Mouse (Mus musculus) neural tube, embryonic 13.5 days (tissue): ENCODE measurements around the gene Runx3. TPM values are rescaled to one million over a fixed set of nuclear protein-coding genes. Genes with fewer than 3 reads are reported as not detected.

Experiments
- ATAC-seq: fragments of 200-750 bp; cut with Nextera tagmentation; 2 replicates; pipeline ENCODE4 v1.8.0; 2017; ENCODE audit warnings: low read depth, mild to moderate bottlenecking, moderate TSS enrichment, moderate library complexity
- H3K27ac ChIP-seq: fragments of 300-500 bp; sonication (generic); replicated peaks from 2 replicates; pipeline ENCODE4 v1.5.1; 2015; ENCODE audit warnings: moderate library complexity, mild to moderate bottlenecking, inconsistent platforms
- H3K27me3 ChIP-seq: fragments of 300-500 bp; sonication (generic); 2 replicates; pipeline ENCODE4 v1.6.1; 2015; ENCODE audit warnings: mild to moderate bottlenecking, inconsistent platforms
- H3K36me3 ChIP-seq: fragments of 300-500 bp; sonication (generic); 2 replicates; pipeline ENCODE4 v1.6.1; 2015; ENCODE audit warnings: mild to moderate bottlenecking, inconsistent platforms
- H3K4me1 ChIP-seq: fragments of 300-500 bp; sonication (generic); replicated peaks from 2 replicates; pipeline ENCODE4 v1.6.1; 2015; ENCODE audit warnings: inconsistent platforms
- H3K4me2 ChIP-seq: fragments of 300-500 bp; sonication (generic); 2 replicates; pipeline ENCODE4 v1.6.1; 2015; ENCODE audit warnings: inconsistent platforms, mild to moderate bottlenecking, moderate library complexity
- H3K4me3 ChIP-seq: fragments of 300-500 bp; sonication (generic); 2 replicates; pipeline ENCODE4 v1.5.1; 2015; ENCODE audit warnings: mild to moderate bottlenecking, inconsistent platforms
- H3K9ac ChIP-seq: fragments of 300-500 bp; sonication (generic); 2 replicates; pipeline ENCODE4 v1.6.1; 2015; ENCODE audit warnings: moderate library complexity, mild to moderate bottlenecking, inconsistent platforms
- H3K9me3 ChIP-seq: fragments of 300-500 bp; sonication (generic); 2 replicates; pipeline ENCODE4 v1.6.1; 2016; ENCODE audit warnings: inconsistent platforms
- WGBS: fragments of 180-500 bp; shearing (Covaris S2); methylation state at CpG from one replicate; pipeline ENCODE4 v1.1.7; 2015; 5-methylcytosine and 5-hydroxymethylcytosine counted together
- polyA plus RNA-seq: library from polyadenylated mRNA; unstranded; fragments of >200 nt; fragmentation: Nextera tagmentation; extraction: Ambion mirVana; gene quantifications from 2 replicates; pipeline ENCODE4 v1.2.1, GENCODE M21; 2015

Runx3 gene
- polyA plus RNA-seq, 1 experiment from 2014 or later, result 1.7 TPM

DNA sequence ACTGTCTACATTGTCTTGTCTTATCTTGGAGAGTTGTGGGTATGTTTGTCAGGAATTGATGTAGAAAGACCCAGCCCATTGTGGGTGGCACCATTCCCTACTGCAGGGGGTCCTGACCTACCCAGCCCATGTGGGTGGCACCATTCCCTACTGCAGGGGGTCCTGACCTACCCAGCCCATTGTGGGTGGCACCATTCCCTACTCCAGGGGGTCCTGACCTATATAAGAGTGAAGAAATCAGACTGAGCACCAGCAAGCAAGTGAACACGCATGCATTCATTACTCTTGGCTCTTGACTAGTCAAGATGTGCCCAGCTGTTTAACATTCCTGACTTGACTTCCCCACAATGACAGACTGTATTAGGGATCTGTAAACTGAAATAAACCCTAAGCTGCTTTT lies 69.9 kb downstream of the Runx3 start:
- Histone ChIP-seq H3K4me1 (no peaks in the 10 kb centered on the region), H3K4me3 (no peak overlapping the region), H3K27ac (no peak overlapping the region), H3K9me3 (no peaks in the 10 kb centered on the region), H3K27me3 (no peaks in the 10 kb centered on the region; the same call in 1 of the 2 replicates), H3K36me3 (no peaks in the 10 kb centered on the region), H3K4me2 (no peak overlapping the region), H3K9ac (no peak overlapping the region)
- WGBS, result 92% methylated on average over 1 of the region's 1 CpGs
- ATAC-seq, result no peak

DNA sequence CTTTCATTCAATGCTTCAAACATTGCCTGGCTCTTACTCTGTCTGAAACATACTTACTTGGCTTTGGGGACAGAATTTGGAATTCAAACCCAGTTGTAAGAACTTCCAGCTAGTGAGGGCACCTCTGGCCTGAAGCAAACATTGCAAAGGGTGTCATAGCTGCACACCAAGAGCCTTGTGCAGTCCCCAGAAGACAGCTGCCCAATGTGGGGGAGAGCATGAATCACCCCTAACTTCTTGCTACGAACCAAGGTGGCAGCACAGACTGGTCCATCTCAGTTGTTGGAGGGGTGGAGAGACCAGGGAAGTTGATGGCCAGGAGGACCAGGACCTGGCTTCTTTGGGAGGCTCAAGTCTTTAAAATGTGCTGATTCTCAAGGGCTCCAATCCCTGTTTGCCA lies 70.7 kb downstream of the Runx3 start:
- Histone ChIP-seq H3K4me2 (no peak overlapping the region), H3K27ac (no peak overlapping the region), H3K9ac (no peak overlapping the region), H3K36me3 (no peaks in the 10 kb centered on the region), H3K4me3 (no peak overlapping the region), H3K4me1 (no peaks in the 10 kb centered on the region), H3K9me3 (no peaks in the 10 kb centered on the region), H3K27me3 (no peaks in the 10 kb centered on the region; the same call in 1 of the 2 replicates)
- 56% methylated on average over 1 of the region's 1 CpGs for WGBS
- ATAC-seq, result no peak

DNA sequence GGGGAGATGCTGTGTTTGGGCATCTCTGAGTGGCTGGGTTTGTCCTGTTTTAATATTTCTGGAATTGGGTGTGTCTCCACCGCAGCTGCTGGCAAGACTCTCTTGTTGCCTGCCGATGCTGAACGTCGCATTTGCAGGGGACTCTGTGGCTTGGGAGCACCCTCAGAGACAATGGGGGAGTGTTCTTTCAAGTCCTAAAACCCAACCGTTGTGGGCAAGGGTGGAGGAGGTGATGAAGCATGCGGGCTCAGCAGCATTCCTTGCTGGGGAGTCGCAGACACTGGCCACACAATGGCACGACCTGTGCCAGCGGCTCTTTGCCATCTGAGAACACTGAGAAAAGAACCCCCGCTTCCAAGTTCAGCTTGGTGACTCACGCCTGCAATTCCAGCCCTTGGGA lies 71.2 kb downstream of the Runx3 start:
- Histone ChIP-seq H3K27me3 (no peaks in the 10 kb centered on the region; the same call in 1 of the 2 replicates), H3K27ac (no peak overlapping the region), H3K4me2 (no peak overlapping the region), H3K9ac (no peak overlapping the region), H3K4me3 (no peak overlapping the region), H3K36me3 (no peaks in the 10 kb centered on the region), H3K9me3 (no peaks in the 10 kb centered on the region), H3K4me1 (no peaks in the 10 kb centered on the region)
- WGBS, result 79% methylated on average over 11 of the region's 11 CpGs
- no peak for ATAC-seq

DNA sequence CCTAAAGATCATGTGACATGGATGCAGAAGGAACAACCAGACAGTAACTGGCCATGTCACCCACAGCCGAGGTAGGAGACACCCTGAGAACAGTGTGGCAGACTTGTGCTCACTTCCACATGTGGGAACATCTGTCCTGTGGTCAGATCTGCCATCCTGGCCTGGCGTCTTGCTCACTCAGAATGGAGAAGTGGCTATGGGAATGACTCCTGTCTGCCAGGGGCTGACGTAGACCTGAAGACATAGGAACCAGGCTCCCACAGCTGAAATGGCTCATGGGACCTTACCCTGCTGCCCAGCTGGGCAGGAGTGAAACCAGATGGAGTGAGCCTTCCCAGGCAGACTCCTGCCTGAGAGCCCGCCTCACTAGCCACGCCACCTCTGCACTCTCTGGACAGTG lies 72.4 kb downstream of the Runx3 start:
- Histone ChIP-seq H3K9ac (no peak overlapping the region), H3K27me3 (no peaks in the 10 kb centered on the region; the same call in none of the 2 replicates), H3K4me2 (no peak overlapping the region), H3K9me3 (no peaks in the 10 kb centered on the region), H3K4me1 (no peaks in the 10 kb centered on the region), H3K36me3 (no peaks in the 10 kb centered on the region), H3K4me3 (no peak overlapping the region), H3K27ac (no peak overlapping the region)
- WGBS, result 78% methylated on average over 5 of the region's 5 CpGs
- ATAC-seq, result no peak

DNA sequence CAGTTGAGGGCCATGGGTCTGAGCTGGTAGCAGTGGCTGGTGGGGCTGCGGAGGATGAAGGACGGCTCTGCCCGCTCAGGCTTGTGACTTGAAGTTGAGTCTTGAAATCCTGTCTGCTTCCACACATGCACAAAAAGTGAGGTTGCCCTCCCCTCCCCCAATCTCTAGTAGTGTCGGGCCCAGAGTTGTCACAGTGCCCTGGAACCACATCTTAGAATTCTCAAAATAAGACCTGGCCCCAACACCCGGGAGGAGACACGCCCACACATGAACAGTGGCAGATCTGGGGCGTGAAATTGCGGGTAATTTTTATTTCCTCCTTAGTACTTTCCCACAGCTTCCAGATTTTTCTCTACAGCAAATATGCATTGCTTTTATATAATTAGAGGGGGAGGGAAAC lies 77.4 kb downstream of the Runx3 start:
- no peaks in the 10 kb centered on the region for H3K9me3 ChIP-seq
- H3K27ac ChIP-seq, result no peak overlapping the region
- ATAC-seq, result no peak
- no peak overlapping the region for H3K4me3 ChIP-seq
- no peaks in the 10 kb centered on the region for H3K36me3 ChIP-seq
- H3K9ac ChIP-seq, result no peak overlapping the region
- H3K4me2 ChIP-seq, result no peak overlapping the region
- 84% methylated on average over 8 of the region's 8 CpGs for WGBS
- H3K27me3 ChIP-seq, result no peaks in the 10 kb centered on the region; the same call in none of the 2 replicates
- H3K4me1 ChIP-seq, result 0 out of 2 replicates have a peak, but pooled peaks cover 4% of the 10 kb centered on the region

DNA sequence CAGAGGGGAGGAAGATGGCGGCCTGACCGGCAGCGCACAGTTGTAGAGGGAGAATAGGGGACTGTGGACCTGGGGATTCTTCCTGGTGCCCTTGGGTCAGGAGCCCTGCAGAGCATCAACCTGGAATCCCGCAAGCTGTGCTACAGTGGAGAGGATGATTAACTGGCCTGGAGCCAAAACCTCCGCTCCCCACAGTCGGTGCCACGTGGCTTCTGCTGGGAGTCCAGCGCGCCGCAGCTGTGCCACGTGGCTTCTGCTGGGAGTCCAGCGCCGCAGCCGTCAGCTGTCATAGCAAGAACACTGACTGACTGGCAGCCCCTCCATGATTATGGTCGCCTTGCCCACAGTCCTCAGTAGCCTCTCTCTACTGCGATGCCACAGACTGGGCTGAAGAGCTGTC lies 81.3 kb downstream of the Runx3 start:
- ATAC-seq, result peak; percentile 41; the same call in 1 of the 2 replicates
- H3K4me3 ChIP-seq, result no peak overlapping the region
- peaks cover 36% of the 10 kb centered on the region for H3K27me3 ChIP-seq
- no peaks in the 10 kb centered on the region for H3K36me3 ChIP-seq
- no peak overlapping the region for H3K9ac ChIP-seq
- H3K27ac ChIP-seq, result no peak overlapping the region
- no peaks in the 10 kb centered on the region for H3K9me3 ChIP-seq
- H3K4me2 ChIP-seq, result no peak overlapping the region
- peaks cover 23% of the 10 kb centered on the region for H3K4me1 ChIP-seq
- WGBS, result 59% methylated on average over 16 of the region's 16 CpGs

DNA sequence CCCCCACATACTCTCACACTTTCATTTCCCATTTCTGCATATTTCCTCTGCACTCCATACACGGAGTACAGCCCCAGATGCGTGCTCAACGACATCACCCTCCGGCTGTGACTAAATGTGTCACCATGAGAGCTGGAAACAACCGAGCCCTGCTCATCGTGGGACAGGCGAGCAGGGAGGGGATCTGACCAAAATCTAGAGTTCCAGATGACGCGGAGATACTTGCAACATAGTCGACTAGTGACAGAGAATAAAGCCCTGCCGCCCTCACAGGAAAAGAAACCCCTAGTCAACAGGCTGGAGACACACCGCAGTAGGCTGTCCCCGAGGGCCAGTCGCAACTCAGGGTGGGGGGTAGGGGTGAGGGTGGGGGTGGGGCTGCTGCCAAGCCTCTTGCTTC lies 82.8 kb downstream of the Runx3 start:
- Histone ChIP-seq H3K27ac (no peak overlapping the region), H3K4me3 (peak overlapping the region; percentile 17), H3K9ac (0 out of 2 replicates have a peak overlapping the region, but pooled peaks have one; percentile 12), H3K36me3 (no peaks in the 10 kb centered on the region), H3K4me2 (peak overlapping the region; percentile 48), H3K9me3 (no peaks in the 10 kb centered on the region), H3K27me3 (peaks cover 43% of the 10 kb centered on the region), H3K4me1 (peaks cover 23% of the 10 kb centered on the region)
- ATAC-seq, result no peak
- WGBS, result 10% methylated on average over 14 of the region's 14 CpGs

DNA sequence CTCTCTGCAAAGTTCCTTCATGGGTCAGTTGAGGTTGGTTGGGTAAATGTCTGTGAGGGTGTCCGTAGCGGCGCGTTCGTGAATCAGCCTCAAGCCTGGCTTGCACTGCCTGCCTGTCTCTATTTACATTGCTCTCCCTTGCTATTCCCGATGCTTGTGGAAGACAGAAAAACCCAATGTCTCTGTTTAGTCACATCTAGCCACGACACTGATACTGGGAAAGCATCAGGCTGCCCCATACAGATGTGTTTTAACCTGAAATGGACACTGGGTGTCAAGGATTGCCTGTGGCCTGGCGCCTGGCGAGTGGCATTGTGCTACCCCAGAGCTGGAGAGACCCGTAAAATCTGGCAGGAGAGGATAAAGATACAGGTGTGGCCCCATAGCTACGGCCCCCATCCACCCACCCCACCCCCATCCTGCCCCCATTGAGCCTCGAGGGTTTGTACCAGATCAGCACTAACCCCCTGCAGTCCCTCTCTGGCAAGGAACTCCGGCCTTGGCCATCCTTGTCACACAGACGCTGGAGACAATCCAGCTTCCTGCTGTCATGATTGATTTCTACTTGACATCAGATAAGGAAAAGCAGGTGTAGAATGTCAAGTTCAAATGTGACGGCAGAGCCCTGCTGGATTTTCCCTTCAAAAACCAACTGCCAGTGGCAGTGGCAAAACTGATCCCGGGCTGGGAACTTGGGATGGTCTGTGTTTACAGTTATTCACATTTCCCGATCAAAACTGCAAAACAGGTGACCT lies 83.5 kb downstream of the Runx3 start:
- Histone ChIP-seq H3K4me2 (peak overlapping the region; percentile 48), H3K36me3 (no peaks in the 10 kb centered on the region), H3K4me3 (peak overlapping the region; percentile 17; the same call in 1 of the 2 replicates), H3K27ac (no peak overlapping the region), H3K27me3 (peaks cover 43% of the 10 kb centered on the region), H3K9ac (0 out of 2 replicates have a peak overlapping the region, but pooled peaks have one; percentile 12), H3K9me3 (no peaks in the 10 kb centered on the region), H3K4me1 (peaks cover 23% of the 10 kb centered on the region)
- no peak for ATAC-seq
- 17% methylated on average over 17 of the region's 17 CpGs for WGBS

DNA sequence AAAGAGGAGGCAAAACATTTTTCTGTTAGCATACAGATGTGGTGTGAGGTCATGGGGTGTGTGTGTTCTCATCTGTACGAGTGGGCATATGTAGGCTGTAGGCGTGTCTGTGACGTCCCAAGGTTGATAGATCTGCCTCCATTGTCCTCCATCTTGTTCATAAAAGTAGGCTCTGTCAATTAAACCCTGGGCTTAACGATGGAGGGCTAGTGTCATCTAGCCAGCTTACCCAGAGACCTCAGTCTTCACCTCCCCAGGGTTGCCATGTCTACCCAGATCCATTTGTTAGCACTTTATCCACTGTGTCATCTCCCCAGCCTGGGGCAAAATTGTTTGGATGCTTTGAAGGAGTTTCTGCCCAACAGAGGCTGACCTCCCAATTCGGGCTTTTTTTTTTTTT lies 84.2 kb downstream of the Runx3 start:
- peaks cover 43% of the 10 kb centered on the region for H3K27me3 ChIP-seq
- no peak overlapping the region for H3K27ac ChIP-seq
- H3K36me3 ChIP-seq, result no peaks in the 10 kb centered on the region
- 54% methylated on average over 5 of the region's 5 CpGs for WGBS
- H3K4me2 ChIP-seq, result no peak overlapping the region
- H3K9me3 ChIP-seq, result no peaks in the 10 kb centered on the region
- peaks cover 23% of the 10 kb centered on the region for H3K4me1 ChIP-seq
- H3K9ac ChIP-seq, result no peak overlapping the region
- ATAC-seq, result no peak
- no peak overlapping the region for H3K4me3 ChIP-seq

DNA sequence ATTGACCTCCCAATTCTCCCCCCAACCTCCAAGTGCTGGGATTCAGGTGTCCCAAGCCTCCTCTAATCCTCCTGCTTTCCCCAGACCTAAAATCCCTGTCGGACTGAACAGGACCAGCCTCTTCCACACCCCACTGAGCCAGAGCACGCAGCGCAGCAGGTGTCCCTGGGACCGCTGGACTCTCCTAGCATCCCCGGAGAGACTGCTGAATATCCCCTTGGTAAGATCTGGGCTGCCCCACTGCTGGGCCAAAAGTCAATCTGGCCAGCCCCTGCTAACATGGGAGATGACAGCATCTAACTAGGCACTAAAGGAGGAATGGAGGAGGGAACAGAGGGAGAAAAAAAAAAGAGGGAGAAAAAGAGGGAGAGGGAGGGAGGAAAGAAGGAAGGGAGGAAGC lies 84.8 kb downstream of the Runx3 start:
- no peak overlapping the region for H3K4me2 ChIP-seq
- H3K4me3 ChIP-seq, result no peak overlapping the region
- H3K27ac ChIP-seq, result no peak overlapping the region
- 10% methylated on average over 5 of the region's 5 CpGs for whole genome bisulfite sequencing
- H3K4me1 ChIP-seq, result peaks cover 23% of the 10 kb centered on the region
- ATAC-seq, result no peak
- no peak overlapping the region for H3K9ac ChIP-seq
- no peaks in the 10 kb centered on the region for H3K9me3 ChIP-seq
- H3K27me3 ChIP-seq, result peaks cover 43% of the 10 kb centered on the region
- 0 out of 2 replicates have a peak, but pooled peaks cover under 1% of the 10 kb centered on the region for H3K36me3 ChIP-seq

DNA sequence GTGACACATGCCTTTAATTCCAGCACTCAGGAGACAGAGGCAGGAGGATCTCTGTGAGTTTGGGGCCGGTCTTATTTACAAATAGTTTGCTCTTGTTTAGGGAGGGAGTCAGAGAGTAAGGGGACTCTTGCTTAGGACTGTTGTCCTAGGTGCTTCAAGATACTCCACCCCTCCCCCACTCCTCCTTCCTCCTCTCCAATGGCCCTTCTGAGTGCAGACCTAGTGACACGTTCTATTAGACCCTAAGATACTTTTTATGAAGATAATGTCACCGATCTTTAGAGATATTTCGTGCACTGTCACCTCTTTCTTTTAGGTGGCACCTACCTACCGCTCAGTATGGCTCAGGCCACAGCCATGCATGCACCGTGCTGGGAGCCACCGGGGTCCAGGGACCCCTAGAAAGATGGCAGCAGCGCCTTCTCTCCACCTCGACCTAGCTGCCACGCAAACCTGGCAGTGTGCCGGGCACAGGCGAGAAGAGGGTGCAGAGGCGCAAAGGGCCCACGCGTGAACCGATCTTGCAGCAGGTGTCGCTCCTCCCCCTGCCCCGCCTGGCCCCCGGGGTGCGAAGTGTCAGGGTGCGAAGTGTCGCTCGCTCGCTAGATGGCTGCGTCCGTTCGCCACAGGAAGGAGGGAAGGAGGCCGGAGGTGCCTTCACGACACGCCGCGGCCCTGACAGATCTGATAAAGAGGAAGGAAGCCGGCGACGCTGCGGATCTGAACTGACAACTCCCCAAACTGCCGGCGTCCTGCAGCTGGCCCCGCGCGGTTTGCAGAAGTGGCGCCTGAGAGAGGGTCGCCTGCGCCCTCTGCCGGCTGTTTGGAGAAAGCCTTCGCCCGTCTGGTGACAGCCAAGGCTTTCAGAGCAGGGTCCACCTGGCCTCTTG lies 85.5 kb downstream of the Runx3 start:
- H3K36me3 ChIP-seq, result 0 out of 2 replicates have a peak, but pooled peaks cover 7% of the 10 kb centered on the region
- H3K27ac ChIP-seq, result no peak overlapping the region
- ATAC-seq, result peak; percentile 74
- H3K9ac ChIP-seq, result peak overlapping the region; percentile 60
- H3K4me1 ChIP-seq, result peaks cover 23% of the 10 kb centered on the region
- H3K4me3 ChIP-seq, result peak overlapping the region; percentile 39
- H3K4me2 ChIP-seq, result peak overlapping the region; percentile 73
- no peaks in the 10 kb centered on the region; the same call in 1 of the 2 replicates for H3K9me3 ChIP-seq
- 2% methylated on average over 47 of the region's 47 CpGs for WGBS
- H3K27me3 ChIP-seq, result peaks cover 43% of the 10 kb centered on the region

DNA sequence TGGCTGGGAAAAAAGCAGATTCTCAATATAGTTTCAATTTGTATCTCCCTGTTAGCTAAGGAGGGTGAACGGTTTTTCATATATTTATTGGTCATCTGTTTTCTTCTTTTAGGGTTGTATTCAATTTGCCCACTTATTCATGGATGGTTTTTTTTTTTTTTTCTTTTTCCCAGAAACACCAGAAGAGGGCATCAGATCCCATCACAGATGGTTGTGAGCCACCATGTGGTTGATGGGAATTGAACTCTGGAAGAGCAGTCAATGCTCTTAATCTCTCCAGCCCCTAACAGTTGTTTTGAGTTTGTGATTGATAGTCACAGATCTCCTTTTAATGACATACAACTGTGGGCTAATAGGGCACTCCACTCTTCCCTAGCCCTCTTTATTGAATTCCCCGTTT lies 89.4 kb downstream of the Runx3 start:
- no peak overlapping the region for H3K4me3 ChIP-seq
- no peak overlapping the region for H3K4me2 ChIP-seq
- no peak overlapping the region for H3K27ac ChIP-seq
- no peak for ATAC-seq
- H3K4me1 ChIP-seq, result peaks cover 6% of the 10 kb centered on the region
- no peak overlapping the region for H3K9ac ChIP-seq
- 77% methylated on average over 2 of the region's 2 CpGs for WGBS
- H3K9me3 ChIP-seq, result no peaks in the 10 kb centered on the region; the same call in 1 of the 2 replicates
- peaks cover 24% of the 10 kb centered on the region for H3K27me3 ChIP-seq
- peaks cover 25% of the 10 kb centered on the region for H3K36me3 ChIP-seq
